Mouse (Mus musculus) neural tube, embryonic 14.5 days (tissue): ENCODE results near the gene Atp8b3. TPM values are rescaled to one million over a fixed set of nuclear protein-coding genes. Genes with fewer than 3 reads are reported as not detected.

Experiments used
- ATAC-seq: fragments of 200-750 bp; cut with Nextera tagmentation; 2 replicates; pipeline ENCODE4 v1.8.0; 2017; ENCODE audit warnings: low read depth, mild to moderate bottlenecking, moderate TSS enrichment, moderate library complexity
- H3K27ac ChIP-seq: fragments of 300-500 bp; sonication (generic); 2 replicates; pipeline ENCODE4 v1.5.1; 2014; ENCODE audit warnings: low read depth, mild to moderate bottlenecking, control low read depth, low read length, moderate library complexity, mixed read lengths
- H3K27me3 ChIP-seq: fragments of 300-500 bp; sonication (generic); 2 replicates; pipeline ENCODE4 v1.6.1; 2014; ENCODE audit warnings: low read length; ENCODE audit not compliant: control insufficient read depth, insufficient read depth
- H3K36me3 ChIP-seq: fragments of 300-500 bp; sonication (generic); 2 replicates; pipeline ENCODE4 v1.6.1; 2014; ENCODE audit warnings: low read length, mixed read lengths; ENCODE audit not compliant: control insufficient read depth, insufficient read depth
- H3K4me1 ChIP-seq: fragments of 300-500 bp; sonication (generic); 2 replicates; pipeline ENCODE4 v1.6.1; 2014; ENCODE audit warnings: low read length; ENCODE audit not compliant: control insufficient read depth, insufficient read depth
- H3K4me2 ChIP-seq: fragments of 300-500 bp; sonication (generic); 2 replicates; pipeline ENCODE4 v1.6.1; 2014; ENCODE audit warnings: mild to moderate bottlenecking, low read depth, low read length, control low read depth
- H3K4me3 ChIP-seq: fragments of 300-500 bp; sonication (generic); 2 replicates; pipeline ENCODE4 v1.5.1; 2014; ENCODE audit warnings: low read depth, low read length, control low read depth, mixed read lengths
- H3K9ac ChIP-seq: fragments of 300-500 bp; sonication (generic); replicated peaks from 2 replicates; pipeline ENCODE4 v1.6.1; 2014; ENCODE audit warnings: low read depth, mild to moderate bottlenecking, control low read depth, low read length, mixed read lengths
- H3K9me3 ChIP-seq: fragments of 300-500 bp; sonication (generic); 2 replicates; pipeline ENCODE4 v1.6.1; 2016; ENCODE audit warnings: low read length; ENCODE audit not compliant: control insufficient read depth
- WGBS: fragments of 180-500 bp; shearing (Covaris S2); extraction: QIAGEN DNeasy Blood & Tissue Kit; methylation state at CpG from one replicate; pipeline ENCODE4 v1.1.7; 2014; 5-methylcytosine and 5-hydroxymethylcytosine counted together
- polyA plus RNA-seq: library from polyadenylated mRNA; unstranded; fragments of >200 nt; fragmentation: Nextera tagmentation; extraction: Ambion mirVana; gene quantifications from 2 replicates; pipeline ENCODE4 v1.2.1, GENCODE M21; 2014

Atp8b3 gene
- polyA plus RNA-seq, 1 experiment from 2014 or later = 0.79 TPM

DNA sequence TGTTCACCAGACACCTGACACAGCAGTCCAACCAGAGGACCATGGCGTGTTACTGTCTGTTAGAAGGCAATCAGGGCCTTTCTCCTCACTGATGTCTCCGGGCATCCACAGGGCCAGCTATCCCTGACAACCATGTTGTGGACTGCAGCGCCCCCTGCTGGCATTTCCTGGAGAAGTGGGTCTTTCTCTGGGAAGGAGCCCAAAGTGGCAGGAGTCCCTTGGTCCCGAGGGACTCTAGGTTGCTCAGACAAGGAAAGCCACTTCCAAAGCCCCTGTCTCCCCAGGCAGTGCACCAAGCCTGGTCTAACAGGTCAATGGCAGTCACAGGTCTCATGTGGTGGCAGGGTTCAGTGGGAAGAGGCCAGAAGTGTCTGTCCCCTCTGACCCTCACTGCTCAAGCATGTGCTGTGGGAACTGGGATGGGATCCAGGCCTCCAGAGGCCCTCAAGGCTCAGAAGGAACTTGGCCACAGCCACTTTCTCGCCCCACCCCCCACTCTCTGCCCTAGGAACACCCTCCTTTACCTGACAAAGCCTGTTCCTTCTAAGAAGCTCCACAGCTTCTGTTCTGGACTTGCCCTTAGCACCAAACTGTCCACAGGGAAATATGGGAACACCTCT lies 18.5 kb upstream of the Atp8b3 start:
- no peaks in the 10 kb centered on the region for H3K9me3 ChIP-seq
- 38% methylated on average over 5 of the region's 5 CpGs for whole genome bisulfite sequencing
- H3K4me2 ChIP-seq = no peak overlapping the region
- no peaks in the 10 kb centered on the region for H3K36me3 ChIP-seq
- no peak for ATAC-seq
- H3K4me1 ChIP-seq = peaks cover 26% of the 10 kb centered on the region
- no peak overlapping the region for H3K4me3 ChIP-seq
- no peak overlapping the region for H3K27ac ChIP-seq
- 0 out of 2 replicates have a peak, but pooled peaks cover 2% of the 10 kb centered on the region for H3K27me3 ChIP-seq
- no peak overlapping the region for H3K9ac ChIP-seq

DNA sequence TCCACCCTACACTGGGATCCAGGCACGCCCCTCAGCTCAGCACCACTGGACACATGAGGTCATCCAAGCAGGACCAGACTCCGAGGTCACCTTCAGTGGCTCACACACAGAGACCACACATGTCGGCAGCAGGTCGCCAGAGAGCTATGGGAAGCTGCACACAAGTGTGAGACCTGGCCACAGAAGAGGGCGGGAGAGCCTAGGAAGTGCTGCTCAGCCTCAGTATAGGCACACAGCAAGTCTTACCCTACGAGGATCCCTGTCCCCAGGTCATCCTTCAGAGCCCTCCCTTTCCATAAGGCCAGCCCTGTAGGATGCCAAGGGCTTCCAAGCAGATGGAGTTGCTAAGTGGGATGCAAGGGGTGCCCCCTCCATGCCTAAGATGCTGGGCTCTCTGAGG lies 15.1 kb upstream of the Atp8b3 start:
- 91% methylated on average over 6 of the region's 6 CpGs for WGBS
- peaks cover 7% of the 10 kb centered on the region; the same call in 1 of the 2 replicates for H3K4me1 ChIP-seq

DNA sequence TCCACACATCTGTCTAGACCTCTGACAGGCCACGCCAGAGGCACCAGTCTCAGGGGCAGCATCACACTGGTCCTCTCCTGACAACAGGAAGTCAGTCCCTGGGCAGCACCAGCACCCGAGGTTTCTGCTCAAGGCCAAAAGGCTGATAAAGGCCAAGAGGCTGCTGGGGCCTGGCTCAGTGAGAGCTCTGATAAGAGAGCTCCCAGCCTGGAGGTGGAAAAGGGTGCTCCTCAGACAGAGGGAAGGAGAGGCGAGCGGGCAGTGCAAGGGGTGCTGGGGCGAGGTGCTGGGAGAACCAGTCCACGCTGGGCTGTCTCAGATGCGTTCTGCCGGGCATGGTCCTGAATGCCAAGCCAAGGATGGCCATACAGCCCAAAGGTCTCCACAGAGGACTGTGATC lies 14.7 kb upstream of the Atp8b3 start:
- Histone ChIP-seq H3K4me2 (no peak overlapping the region), H3K27ac (no peak overlapping the region), H3K4me3 (no peak overlapping the region), H3K36me3 (peaks cover 14% of the 10 kb centered on the region), H3K9ac (no peak overlapping the region), H3K9me3 (no peaks in the 10 kb centered on the region), H3K4me1 (peaks cover 7% of the 10 kb centered on the region; the same call in 1 of the 2 replicates), H3K27me3 (no peaks in the 10 kb centered on the region)
- 94% methylated on average over 8 of the region's 8 CpGs for WGBS
- no peak for ATAC-seq

More for the DNA sequence above, 15.1 kb upstream of the Atp8b3 start:
- no peaks in the 10 kb centered on the region for H3K9me3 ChIP-seq
- no peak for ATAC-seq
- H3K27me3 ChIP-seq = no peaks in the 10 kb centered on the region
- no peak overlapping the region for H3K27ac ChIP-seq
- H3K9ac ChIP-seq = no peak overlapping the region
- H3K4me3 ChIP-seq = no peak overlapping the region
- H3K4me2 ChIP-seq = no peak overlapping the region
- peaks cover 14% of the 10 kb centered on the region for H3K36me3 ChIP-seq

DNA sequence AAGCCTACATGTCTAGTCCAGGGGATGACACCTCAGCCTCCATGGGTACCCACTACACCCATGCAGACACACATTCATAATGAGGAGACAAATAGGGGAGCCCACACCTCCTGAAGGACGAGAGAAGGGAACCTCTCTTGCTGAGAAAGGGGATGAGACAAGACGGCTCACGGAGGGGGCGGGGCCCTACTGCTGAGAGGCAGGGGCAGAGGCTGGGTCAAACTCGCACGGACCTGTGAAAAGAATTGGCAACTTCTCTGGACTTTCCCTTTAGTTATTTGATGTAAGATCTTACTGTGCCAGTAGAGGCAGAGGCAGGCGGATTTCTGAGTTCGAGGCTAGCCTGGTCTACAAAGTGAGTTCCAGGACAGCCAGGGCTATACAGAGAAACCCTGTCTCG lies 13.4 kb upstream of the Atp8b3 start:
- ATAC-seq = no peak

DNA sequence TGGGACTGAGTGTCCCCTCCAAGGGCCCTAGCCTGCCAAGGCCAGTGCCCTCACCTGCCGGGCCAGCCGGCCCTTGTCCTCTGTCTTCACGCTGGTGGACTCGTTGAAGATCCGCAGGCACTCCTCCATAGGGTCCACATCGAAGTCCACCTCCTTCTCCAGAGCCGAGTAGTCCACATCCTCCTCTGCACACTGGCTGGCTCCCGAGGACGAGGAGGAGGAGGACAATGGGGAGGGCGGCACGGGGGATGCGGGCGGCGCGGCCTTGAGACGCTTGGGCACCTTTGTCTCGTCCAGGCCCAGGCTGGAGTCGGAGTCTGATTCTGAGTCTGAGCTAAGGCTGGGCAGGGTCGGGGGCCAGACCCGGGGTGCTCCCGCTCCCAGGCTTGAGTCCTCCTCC lies 10.4 kb upstream of the Atp8b3 start:
- Histone ChIP-seq H3K4me2 (no peak overlapping the region), H3K36me3 (peaks cover 45% of the 10 kb centered on the region), H3K9me3 (no peaks in the 10 kb centered on the region), H3K27me3 (no peaks in the 10 kb centered on the region), H3K9ac (no peak overlapping the region), H3K4me3 (no peak overlapping the region), H3K4me1 (no peaks in the 10 kb centered on the region), H3K27ac (no peak overlapping the region)
- WGBS = 90% methylated on average over 21 of the region's 21 CpGs
- no peak for ATAC-seq

More for the DNA sequence above, 13.4 kb upstream of the Atp8b3 start:
- Histone ChIP-seq H3K27ac (no peak overlapping the region), H3K4me2 (no peak overlapping the region), H3K36me3 (peaks cover 19% of the 10 kb centered on the region), H3K4me3 (no peak overlapping the region), H3K27me3 (no peaks in the 10 kb centered on the region), H3K4me1 (peaks cover 3% of the 10 kb centered on the region; the same call in 1 of the 2 replicates), H3K9me3 (no peaks in the 10 kb centered on the region), H3K9ac (no peak overlapping the region)
- 67% methylated on average over 9 of the region's 9 CpGs for WGBS

DNA sequence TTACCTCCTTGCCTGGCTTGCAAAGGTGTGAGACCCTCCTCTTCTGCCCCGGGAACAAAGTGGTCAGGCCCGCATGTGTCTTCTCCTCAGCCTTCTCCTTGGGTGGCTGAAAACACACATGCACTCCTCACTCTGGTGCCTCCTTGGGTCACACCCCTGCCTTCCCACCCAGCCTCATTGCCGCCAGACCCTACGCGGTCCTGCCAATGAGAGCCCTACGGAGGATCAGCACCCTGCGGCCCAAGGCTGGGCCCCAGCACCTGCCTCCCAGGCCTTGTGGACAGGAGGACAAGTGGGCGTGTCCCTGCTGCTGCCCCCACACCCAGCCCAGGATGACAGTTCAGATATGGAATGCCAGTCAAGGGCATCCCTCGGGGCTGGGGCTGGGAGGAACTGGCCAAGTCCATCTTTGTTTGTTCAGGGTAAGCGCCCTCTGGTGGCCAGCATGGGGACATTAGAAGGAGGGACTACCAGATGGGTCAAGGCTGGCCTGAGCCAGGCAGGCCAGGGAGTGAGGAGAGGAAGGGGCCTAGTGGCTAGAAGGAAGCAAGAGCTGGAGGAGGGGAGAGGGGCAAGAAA lies 9.6 kb upstream of the Atp8b3 start:
- Histone ChIP-seq H3K27ac (no peak overlapping the region), H3K4me2 (no peak overlapping the region), H3K36me3 (peaks cover 53% of the 10 kb centered on the region), H3K4me3 (no peak overlapping the region), H3K4me1 (no peaks in the 10 kb centered on the region), H3K9ac (no peak overlapping the region), H3K27me3 (no peaks in the 10 kb centered on the region), H3K9me3 (no peaks in the 10 kb centered on the region)
- peak; percentile 59; the same call in 1 of the 2 replicates for ATAC-seq
- WGBS = 76% methylated on average over 10 of the region's 10 CpGs

DNA sequence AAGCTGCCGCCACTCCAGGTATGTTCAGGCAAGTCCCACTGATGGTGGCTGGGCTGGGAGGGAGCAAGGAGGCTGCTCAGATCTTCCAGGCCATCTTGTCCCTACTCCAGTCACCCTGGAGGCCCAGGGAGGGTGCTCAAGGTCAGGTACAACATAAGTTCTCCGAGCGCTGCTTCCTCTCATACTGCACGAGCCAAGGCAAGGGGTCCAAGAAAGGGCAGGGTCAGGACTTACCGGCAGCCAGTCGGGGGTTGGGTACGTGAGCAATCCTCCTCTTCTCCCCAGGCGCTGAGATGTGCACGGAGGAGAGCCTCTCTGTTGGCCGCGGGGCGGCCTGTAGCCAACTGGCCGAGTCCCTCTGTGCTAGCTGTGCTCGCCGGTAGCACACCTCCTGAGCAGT lies 8.6 kb upstream of the Atp8b3 start:
- Histone ChIP-seq H3K4me1 (no peaks in the 10 kb centered on the region), H3K9me3 (no peaks in the 10 kb centered on the region), H3K9ac (no peak overlapping the region), H3K27me3 (no peaks in the 10 kb centered on the region), H3K36me3 (peaks cover 63% of the 10 kb centered on the region), H3K27ac (no peak overlapping the region), H3K4me3 (no peak overlapping the region), H3K4me2 (no peak overlapping the region)
- WGBS = 93% methylated on average over 15 of the region's 15 CpGs
- ATAC-seq = no peak

DNA sequence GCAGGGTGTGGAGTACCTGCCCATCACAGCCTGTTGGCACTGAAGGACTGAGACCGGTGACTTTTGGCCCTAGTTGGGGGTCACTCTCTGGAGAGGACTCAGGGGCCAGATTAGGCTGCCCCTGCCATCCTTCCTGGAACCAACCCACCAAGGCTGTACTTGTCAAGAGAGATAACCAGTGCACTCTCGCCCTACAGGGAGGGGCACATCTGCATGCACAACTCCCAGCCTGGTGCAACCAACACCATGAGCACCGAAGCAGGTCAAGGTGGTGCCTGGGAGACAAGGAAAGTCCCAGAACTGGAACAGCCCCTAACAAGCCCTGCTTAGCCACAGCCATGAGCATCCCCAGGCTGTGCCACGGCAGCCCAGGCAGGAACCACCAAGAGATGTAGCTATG lies 8.0 kb upstream of the Atp8b3 start:
- Histone ChIP-seq H3K27ac (no peak overlapping the region), H3K9me3 (no peaks in the 10 kb centered on the region), H3K4me2 (no peak overlapping the region), H3K36me3 (peaks cover 69% of the 10 kb centered on the region), H3K27me3 (no peaks in the 10 kb centered on the region), H3K4me1 (no peaks in the 10 kb centered on the region), H3K9ac (no peak overlapping the region), H3K4me3 (no peak overlapping the region)
- 99% methylated on average over 4 of the region's 4 CpGs for WGBS
- no peak for ATAC-seq

DNA sequence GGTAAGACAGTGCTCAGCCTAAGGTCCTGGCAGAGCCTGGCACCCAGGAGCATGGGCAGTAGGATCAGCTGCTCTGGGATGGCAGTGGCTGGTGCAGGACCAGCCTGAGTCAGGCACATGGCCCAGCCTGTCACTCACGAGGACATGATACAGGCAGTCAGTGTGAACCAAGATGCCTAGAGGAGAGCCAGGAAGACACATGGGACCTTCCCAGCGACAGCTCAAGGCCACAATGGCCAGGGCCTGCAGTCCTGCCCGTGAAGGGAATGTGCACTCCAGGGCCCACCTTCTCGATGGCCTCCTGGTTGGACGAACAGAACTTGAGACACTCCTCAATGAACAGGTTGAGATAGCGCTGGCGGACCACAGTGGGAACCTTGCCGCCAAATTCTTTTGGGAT lies 6.7 kb upstream of the Atp8b3 start:
- H3K9me3 ChIP-seq = no peaks in the 10 kb centered on the region
- WGBS = 94% methylated on average over 8 of the region's 8 CpGs

More for the DNA sequence above, 6.7 kb upstream of the Atp8b3 start:
- no peak for ATAC-seq
- peaks cover 74% of the 10 kb centered on the region for H3K36me3 ChIP-seq
- H3K4me1 ChIP-seq = no peaks in the 10 kb centered on the region
- H3K4me2 ChIP-seq = no peak overlapping the region
- H3K27ac ChIP-seq = no peak overlapping the region
- H3K9ac ChIP-seq = no peak overlapping the region
- H3K4me3 ChIP-seq = no peak overlapping the region
- H3K27me3 ChIP-seq = no peaks in the 10 kb centered on the region
